Mouse (Mus musculus) midbrain, embryonic 15.5 days (tissue): ENCODE data around the gene Cd207. TPM values are rescaled to one million over a fixed set of nuclear protein-coding genes. Genes with fewer than 3 reads are reported as not detected.
"Not testable (repeated sequence)": the region's sequence is repeated elsewhere in the genome, so short reads cannot be mapped to it uniquely, and the experiment has no call there.

Experiments used
- ATAC-seq: fragments of 200-750 bp; cut with Nextera tagmentation; replicated peaks from 2 replicates; pipeline ENCODE4 v1.8.0; 2017; ENCODE audit warnings: moderate TSS enrichment
- H3K27ac ChIP-seq: fragments of 300-500 bp; sonication (generic); 2 replicates; pipeline ENCODE4 v1.5.1; 2015; ENCODE audit warnings: mild to moderate bottlenecking, inconsistent platforms
- H3K27me3 ChIP-seq: fragments of 300-500 bp; sonication (generic); replicated peaks from 2 replicates; pipeline ENCODE4 v1.6.1; 2015; ENCODE audit warnings: inconsistent platforms
- H3K36me3 ChIP-seq: fragments of 300-500 bp; sonication (generic); replicated peaks from 2 replicates; pipeline ENCODE4 v1.6.1; 2015; ENCODE audit warnings: inconsistent platforms
- H3K4me1 ChIP-seq: fragments of 300-500 bp; sonication (generic); 2 replicates; pipeline ENCODE4 v1.6.1; 2015; ENCODE audit warnings: inconsistent platforms
- H3K4me2 ChIP-seq: fragments of 300-500 bp; sonication (generic); 2 replicates; pipeline ENCODE4 v1.6.1; 2015; ENCODE audit warnings: inconsistent platforms, mild to moderate bottlenecking, moderate library complexity
- H3K4me3 ChIP-seq: fragments of 300-500 bp; sonication (generic); 2 replicates; pipeline ENCODE4 v1.5.1; 2015; ENCODE audit warnings: mild to moderate bottlenecking, inconsistent platforms
- H3K9ac ChIP-seq: fragments of 300-500 bp; sonication (generic); 2 replicates; pipeline ENCODE4 v1.6.1; 2015; ENCODE audit warnings: mild to moderate bottlenecking, inconsistent platforms
- H3K9me3 ChIP-seq: fragments of 300-500 bp; sonication (generic); 2 replicates; pipeline ENCODE4 v1.6.1; 2016; ENCODE audit warnings: inconsistent platforms
- WGBS: fragments of 180-500 bp; shearing (Covaris S2); methylation state at CpG from one replicate; pipeline ENCODE4 v1.1.7; 2015; ENCODE audit warnings: mixed read lengths; 5-methylcytosine and 5-hydroxymethylcytosine counted together
- polyA plus RNA-seq: library from polyadenylated mRNA; unstranded; fragments of >200 nt; fragmentation: Nextera tagmentation; extraction: Ambion mirVana; gene quantifications from 2 replicates; pipeline ENCODE4 v1.2.1, GENCODE M21; 2015

Gene Cd207
- polyA plus RNA-seq, 1 experiment from 2014 or later: not detected

GRCm38 (mm10) chr6:83692962-83693361 is 15.3 kb upstream of the Cd207 start:
- H3K36me3 ChIP-seq: no peaks in the 10 kb centered on the region
- no peaks in the 10 kb centered on the region for H3K9me3 ChIP-seq
- no peak overlapping the region for H3K9ac ChIP-seq
- H3K4me1 ChIP-seq: no peaks in the 10 kb centered on the region
- H3K4me2 ChIP-seq: no peak overlapping the region
- H3K4me3 ChIP-seq: no peak overlapping the region
- no peak for ATAC-seq
- WGBS: 2% methylated on average over 12 of the region's 12 CpGs
- H3K27me3 ChIP-seq: peaks cover 90% of the 10 kb centered on the region
- no peak overlapping the region for H3K27ac ChIP-seq

GRCm38 (mm10) chr6:83690936-83691335 is 13.3 kb upstream of the Cd207 start:
- Histone ChIP-seq H3K36me3 (no peaks in the 10 kb centered on the region), H3K27ac (no peak overlapping the region), H3K4me3 (no peak overlapping the region), H3K4me2 (no peak overlapping the region), H3K27me3 (peaks cover 70% of the 10 kb centered on the region), H3K4me1 (no peaks in the 10 kb centered on the region), H3K9ac (no peak overlapping the region), H3K9me3 (no peaks in the 10 kb centered on the region)
- 59% methylated on average over 2 of the region's 2 CpGs for WGBS
- no peak for ATAC-seq

GRCm38 (mm10) chr6:83690277-83690676 is 12.6 kb upstream of the Cd207 start:
- no peaks in the 10 kb centered on the region for H3K4me1 ChIP-seq
- H3K4me2 ChIP-seq: no peak overlapping the region
- no peak for ATAC-seq
- no peak overlapping the region for H3K4me3 ChIP-seq
- no peak overlapping the region for H3K27ac ChIP-seq
- H3K9me3 ChIP-seq: no peaks in the 10 kb centered on the region
- 25% methylated on average over 4 of the region's 5 CpGs for WGBS
- H3K36me3 ChIP-seq: no peaks in the 10 kb centered on the region
- H3K27me3 ChIP-seq: peaks cover 63% of the 10 kb centered on the region
- H3K9ac ChIP-seq: no peak overlapping the region

DNA sequence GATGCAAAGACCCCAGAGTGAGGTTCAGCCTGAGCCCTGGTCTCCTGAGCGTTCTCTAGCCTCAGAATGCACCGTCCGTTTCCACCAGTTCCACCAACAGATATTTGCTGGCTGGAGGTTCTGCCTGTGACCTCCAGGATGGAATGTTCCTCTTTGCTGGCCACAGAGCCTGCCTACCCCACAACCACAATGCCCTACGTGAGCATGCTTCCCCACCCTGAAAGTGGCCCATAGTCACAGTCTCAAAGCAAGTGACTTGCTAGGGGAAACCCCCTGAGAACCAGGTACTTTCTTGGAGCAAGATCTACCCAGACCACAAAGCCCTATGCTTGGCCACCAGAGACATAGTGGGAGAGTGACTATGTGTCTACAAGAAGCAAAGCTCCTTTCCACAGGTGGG is 11.7 kb upstream of the Cd207 start:
- H3K27ac ChIP-seq: no peak overlapping the region
- no peak for ATAC-seq
- no peak overlapping the region for H3K4me2 ChIP-seq
- H3K9ac ChIP-seq: no peak overlapping the region
- no peak overlapping the region for H3K4me3 ChIP-seq
- no peaks in the 10 kb centered on the region for H3K36me3 ChIP-seq
- 85% methylated on average over 4 of the region's 4 CpGs for WGBS
- no peaks in the 10 kb centered on the region for H3K9me3 ChIP-seq
- H3K27me3 ChIP-seq: peaks cover 54% of the 10 kb centered on the region
- H3K4me1 ChIP-seq: no peaks in the 10 kb centered on the region

DNA sequence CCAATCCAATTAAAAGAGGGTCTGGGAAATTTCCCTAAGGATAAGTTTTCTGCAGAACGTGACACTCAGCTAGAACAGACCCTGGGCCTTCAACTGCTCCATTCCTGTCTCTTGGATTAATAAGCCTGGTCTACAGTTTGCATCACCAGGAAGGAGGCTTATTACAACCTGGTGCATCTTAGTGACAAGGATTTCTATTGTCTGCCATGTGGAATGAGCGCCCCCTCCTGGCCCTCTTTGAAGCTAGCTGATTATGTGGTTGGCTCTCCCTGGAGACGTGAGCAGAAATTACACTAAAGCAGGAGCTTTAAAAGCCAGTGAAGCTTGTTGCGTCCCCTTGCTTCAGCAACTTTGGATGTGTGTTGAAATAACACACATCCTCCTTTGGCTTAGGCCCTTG is 4.3 kb downstream of the Cd207 start:
- WGBS: 11% methylated on average over 4 of the region's 4 CpGs
- Histone ChIP-seq H3K27ac (no peak overlapping the region), H3K4me1 (no peaks in the 10 kb centered on the region), H3K27me3 (no peaks in the 10 kb centered on the region; the same call in 1 of the 2 replicates), H3K4me2 (no peak overlapping the region), H3K9ac (no peak overlapping the region), H3K36me3 (no peaks in the 10 kb centered on the region), H3K9me3 (no peaks in the 10 kb centered on the region), H3K4me3 (no peak overlapping the region)
- 0 out of 2 replicates have a peak, but pooled peaks have one; percentile 48 for ATAC-seq

GRCm38 (mm10) chr6:83665009-83665408 is 12.6 kb downstream of the Cd207 start:
- ATAC-seq: no peak
- H3K36me3 ChIP-seq: no peaks in the 10 kb centered on the region
- H3K9me3 ChIP-seq: no peaks in the 10 kb centered on the region
- H3K9ac ChIP-seq: no peak overlapping the region
- H3K4me2 ChIP-seq: no peak overlapping the region
- no peak overlapping the region for H3K27ac ChIP-seq
- WGBS: 91% methylated on average over 2 of the region's 2 CpGs
- H3K4me1 ChIP-seq: no peaks in the 10 kb centered on the region
- no peak overlapping the region for H3K4me3 ChIP-seq
- H3K27me3 ChIP-seq: no peaks in the 10 kb centered on the region

- no peak for ATAC-seq
- H3K27me3 ChIP-seq: no peaks in the 10 kb centered on the region
- H3K4me1 ChIP-seq: no peaks in the 10 kb centered on the region
- no peak overlapping the region for H3K4me3 ChIP-seq
- H3K27ac ChIP-seq: no peak overlapping the region
- no peaks in the 10 kb centered on the region for H3K9me3 ChIP-seq
- H3K9ac ChIP-seq: no peak overlapping the region
- no peak overlapping the region for H3K4me2 ChIP-seq
- no peaks in the 10 kb centered on the region for H3K36me3 ChIP-seq
- WGBS: 84% methylated on average over 4 of the region's 4 CpGs
Measured at GRCm38 (mm10) chr6:83660821-83661220, 16.8 kb downstream of the Cd207 start.

DNA sequence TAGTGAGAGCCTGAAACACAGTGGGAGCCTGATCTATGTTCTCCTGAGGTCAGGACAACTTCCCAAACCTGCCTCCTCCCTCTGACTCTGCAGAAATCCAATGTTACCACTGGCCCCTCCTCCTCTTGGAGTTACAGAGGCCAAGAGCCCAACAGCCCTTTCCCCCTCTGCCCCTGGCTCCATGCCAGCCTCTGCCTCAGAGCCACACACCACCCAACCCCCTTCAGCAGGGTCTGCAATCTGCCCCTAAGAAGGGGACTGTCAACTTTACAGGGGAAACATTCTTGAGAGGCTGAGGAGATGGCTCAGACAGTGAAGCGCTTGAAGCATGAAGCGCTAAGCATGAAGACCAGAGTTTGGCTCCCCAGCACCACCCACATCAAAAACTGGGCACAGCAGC is 21.6 kb downstream of the Cd207 start, which contains the start of gene Clec4f:
Clec4f (minus strand) TSS at position 101 of the 400 bp plus-strand sequence.
- Histone ChIP-seq H3K9me3 (no peaks in the 10 kb centered on the region), H3K27me3 (no peaks in the 10 kb centered on the region), H3K4me1 (no peaks in the 10 kb centered on the region), H3K36me3 (no peaks in the 10 kb centered on the region), H3K9ac (no peak within 1 kb of the TSS), H3K4me2 (no peak within 1 kb of the TSS), H3K4me3 (no peak within 1 kb of the TSS), H3K27ac (no peak within 1 kb of the TSS)
- no peak for ATAC-seq
- WGBS: 90% methylated on average over 2 of the region's 2 CpGs

- Histone ChIP-seq H3K9me3 (no peaks in the 10 kb centered on the region), H3K4me3 (no peak overlapping the region), H3K9ac (no peak overlapping the region), H3K4me2 (no peak overlapping the region), H3K36me3 (no peaks in the 10 kb centered on the region), H3K27me3 (no peaks in the 10 kb centered on the region), H3K27ac (no peak overlapping the region), H3K4me1 (no peaks in the 10 kb centered on the region)
- WGBS: 90% methylated on average over 10 of the region's 10 CpGs
- ATAC-seq: no peak
Measured at GRCm38 (mm10) chr6:83646715-83647114, 30.9 kb downstream of the Cd207 start.

DNA sequence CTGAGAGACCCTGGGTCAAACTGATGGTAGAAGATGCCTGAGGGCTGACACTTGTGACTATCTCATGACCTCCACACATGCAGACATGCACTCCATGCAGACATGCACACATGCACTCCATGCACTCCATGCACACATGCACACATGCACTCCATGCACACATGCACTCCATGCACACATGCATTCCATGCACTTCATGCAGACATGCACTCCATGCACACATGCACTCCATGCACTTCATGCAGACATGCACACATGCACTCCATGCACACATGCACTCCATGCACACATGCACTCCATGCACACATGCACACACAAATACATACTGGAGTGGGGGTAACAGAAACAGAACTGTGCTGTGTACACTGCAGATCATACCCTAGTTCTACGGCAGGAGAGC is 42.3 kb downstream of the Cd207 start:
- no peaks in the 10 kb centered on the region for H3K9me3 ChIP-seq
- no peak overlapping the region for H3K27ac ChIP-seq
- no peak overlapping the region for H3K4me2 ChIP-seq
- 86% methylated on average over 1 of the region's 1 CpGs for WGBS
- no peaks in the 10 kb centered on the region for H3K27me3 ChIP-seq
- ATAC-seq: no peak
- no peak overlapping the region for H3K9ac ChIP-seq
- no peak overlapping the region for H3K4me3 ChIP-seq
- no peaks in the 10 kb centered on the region for H3K4me1 ChIP-seq
- no peaks in the 10 kb centered on the region for H3K36me3 ChIP-seq

GRCm38 (mm10) chr6:83634631-83635030 is 43.0 kb downstream of the Cd207 start:
- H3K27me3 ChIP-seq, H3K4me1 ChIP-seq, H3K4me3 ChIP-seq, H3K9ac ChIP-seq, H3K36me3 ChIP-seq, H3K27ac ChIP-seq, H3K9me3 ChIP-seq, ATAC-seq, H3K4me2 ChIP-seq: not testable (repeated sequence)
- 76% methylated on average over 4 of the region's 4 CpGs for WGBS

DNA sequence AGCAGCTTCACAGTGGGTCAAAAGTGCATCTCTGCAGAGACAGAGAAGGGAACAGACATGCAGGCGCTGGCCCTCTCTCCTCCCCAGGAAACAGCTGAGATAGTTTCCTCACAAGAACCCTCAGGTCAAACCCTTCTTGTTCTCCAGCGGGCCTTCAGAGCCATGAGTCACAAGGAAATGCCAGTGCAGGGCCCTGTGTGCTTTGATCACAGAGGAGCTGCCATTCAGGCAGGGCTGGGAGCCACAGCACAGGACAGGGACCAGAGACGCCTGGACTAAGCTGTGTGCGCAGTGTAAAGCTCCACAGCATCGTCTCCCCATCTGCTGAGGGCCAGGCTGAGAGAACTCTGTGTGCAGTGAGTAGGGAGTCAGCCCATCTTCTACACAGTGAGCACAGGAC is 43.6 kb downstream of the Cd207 start:
- H3K27me3 ChIP-seq, H3K4me3 ChIP-seq, ATAC-seq, H3K36me3 ChIP-seq, H3K9ac ChIP-seq, H3K27ac ChIP-seq, H3K4me1 ChIP-seq, H3K9me3 ChIP-seq, H3K4me2 ChIP-seq: not testable (repeated sequence)
- WGBS: 67% methylated on average over 5 of the region's 5 CpGs

DNA sequence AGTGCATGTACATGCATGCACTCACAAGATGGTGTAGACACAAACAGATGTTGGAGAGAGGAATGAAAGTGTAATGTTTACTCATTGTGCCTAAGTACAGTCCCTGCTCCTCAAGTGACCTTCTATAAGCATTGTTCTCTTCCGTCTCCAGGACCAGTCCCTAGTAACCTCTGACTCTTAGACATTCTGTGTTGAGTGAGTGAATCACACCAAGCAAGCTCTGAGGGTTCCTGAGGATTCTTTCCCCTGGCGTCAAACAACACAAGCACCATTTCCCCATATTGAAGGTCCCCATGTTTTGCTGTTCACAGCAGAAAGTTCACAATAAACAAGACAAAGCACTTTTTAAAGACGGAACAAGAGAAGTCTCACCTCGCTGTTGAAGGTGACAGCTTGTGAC is 45.8 kb downstream of the Cd207 start:
- 85% methylated on average over 4 of the region's 4 CpGs for WGBS
- no peak for ATAC-seq
- Histone ChIP-seq H3K36me3 (no peaks in the 10 kb centered on the region), H3K9ac (no peak overlapping the region), H3K4me1 (no peaks in the 10 kb centered on the region), H3K9me3 (no peaks in the 10 kb centered on the region), H3K27ac (no peak overlapping the region), H3K4me3 (no peak overlapping the region), H3K27me3 (no peaks in the 10 kb centered on the region), H3K4me2 (no peak overlapping the region)

DNA sequence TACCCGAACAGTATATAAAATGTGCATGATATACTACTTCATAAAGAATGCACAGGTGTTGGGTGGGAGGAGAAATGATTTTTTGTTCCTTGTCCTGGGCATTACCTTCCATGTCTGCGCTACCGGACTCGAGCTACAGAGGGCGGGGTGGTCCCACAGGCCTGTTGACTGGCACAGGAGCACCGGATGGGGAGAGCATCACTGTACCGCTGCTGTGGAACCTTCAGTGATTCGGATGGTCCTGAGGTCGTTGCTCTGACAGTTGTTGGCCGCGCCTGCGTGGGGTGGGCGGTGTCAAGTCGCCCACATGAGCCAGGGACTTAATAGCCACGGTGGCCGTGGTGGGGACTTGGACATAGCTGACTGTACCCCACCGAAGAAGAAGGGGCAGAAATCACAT is 50.9 kb downstream of the Cd207 start:
- no peaks in the 10 kb centered on the region for H3K4me1 ChIP-seq
- 68% methylated on average over 17 of the region's 17 CpGs for WGBS
- no peak for ATAC-seq

More for the DNA sequence above, 50.9 kb downstream of the Cd207 start:
- no peak overlapping the region for H3K4me2 ChIP-seq
- no peaks in the 10 kb centered on the region for H3K9me3 ChIP-seq
- H3K4me3 ChIP-seq: no peak overlapping the region
- no peak overlapping the region for H3K27ac ChIP-seq
- H3K9ac ChIP-seq: no peak overlapping the region
- no peaks in the 10 kb centered on the region for H3K36me3 ChIP-seq
- no peaks in the 10 kb centered on the region for H3K27me3 ChIP-seq
